Mouse (Mus musculus): Measurements from ENCODE around the gene Rps9. TPM values are rescaled to one million over a fixed set of nuclear protein-coding genes. Genes with fewer than 3 reads are reported as not detected.

The Rps9 gene
- polyA plus RNA-seq (2015; fragmentation: Nextera tagmentation; extraction: Ambion mirVana) = 852 and 923 TPM in 2 replicates

DNA sequence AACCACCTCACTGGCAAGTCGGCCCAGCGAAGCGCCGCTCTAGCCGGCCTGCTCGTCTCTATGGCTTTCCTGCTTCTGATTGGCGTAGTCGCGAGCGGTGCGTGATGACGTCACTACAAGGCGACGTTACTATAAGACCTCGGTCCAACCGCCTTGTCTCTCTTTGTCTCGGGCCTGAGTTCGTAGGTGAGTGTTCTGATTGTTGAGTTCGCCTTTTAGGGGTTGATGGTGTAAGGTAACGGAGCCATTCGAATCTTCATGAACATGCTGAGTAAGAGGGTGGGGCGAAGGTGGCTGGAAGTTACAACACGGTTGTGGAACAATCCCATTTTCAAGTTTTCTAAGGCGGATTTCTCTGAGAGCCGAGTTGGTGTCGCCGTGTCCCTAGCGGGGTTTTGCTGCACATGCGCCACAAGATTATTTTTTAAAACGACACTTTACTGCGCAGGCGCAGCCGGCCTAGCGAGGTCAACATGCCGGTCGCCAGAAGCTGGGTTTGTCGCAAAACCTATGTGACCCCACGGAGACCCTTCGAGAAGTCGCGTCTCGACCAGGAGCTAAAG is at the start of gene Rps9:
TSS of gene Rps9 (plus strand) at position 115 of the 563 bp plus-strand sequence.
- peaks cover 11% of the 10 kb centered on the region for H3K36me3 ChIP-seq (ENCODE audit: control insufficient read depth, insufficient read depth)
- H3K9me3 ChIP-seq (ENCODE audit: control insufficient read depth, low read length) = no peaks in the 10 kb centered on the region
- H3K27ac ChIP-seq (ENCODE audit: low read length) = peak within 1 kb of the TSS; percentile 96
- peaks cover 19% of the 10 kb centered on the region for H3K4me1 ChIP-seq (replicated peaks; ENCODE audit: control insufficient read depth, insufficient read depth, low read length)
- peak; percentile 95 for ATAC-seq
- no peaks in the 10 kb centered on the region for H3K27me3 ChIP-seq (replicated peaks; ENCODE audit: control insufficient read depth, insufficient read depth, low read length)
- peak within 1 kb of the TSS; percentile 60 for H3K4me2 ChIP-seq (ENCODE audit: low read length)
- 1% methylated on average over 42 of the region's 42 CpGs for WGBS
- H3K4me3 ChIP-seq (replicated peaks; ENCODE audit: low read length) = peak within 1 kb of the TSS; percentile 58
- H3K9ac ChIP-seq (replicated peaks; ENCODE audit: low read depth, low read length) = peak within 1 kb of the TSS; percentile 73

DNA sequence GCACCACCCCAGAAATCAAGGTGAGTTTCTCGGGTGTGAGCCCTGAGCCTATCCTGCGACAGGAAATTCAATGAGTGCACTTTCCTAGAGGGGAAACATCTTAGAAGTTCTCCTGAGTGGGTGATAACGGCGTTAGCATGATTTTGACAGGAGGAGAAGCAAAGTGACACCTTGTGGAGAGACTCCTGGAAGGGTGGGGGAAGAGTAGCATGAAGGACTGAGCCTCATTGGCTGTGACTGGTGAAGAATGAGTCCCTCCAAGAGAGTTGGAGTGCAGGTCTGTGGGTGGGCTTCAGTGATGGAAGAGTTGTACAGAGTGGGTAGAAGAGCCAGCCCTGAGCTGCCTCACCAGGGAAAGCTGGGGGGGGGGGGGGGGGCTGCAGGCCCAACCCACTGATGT is 46.8 kb upstream of the Rps9 start:
- WGBS = 92% methylated on average over 4 of the region's 4 CpGs
- Histone ChIP-seq H3K4me2 (ENCODE audit: low read length) (no peak overlapping the region), H3K4me3 (replicated peaks; ENCODE audit: low read length) (no peak overlapping the region), H3K9ac (replicated peaks; ENCODE audit: low read depth, low read length) (no peak overlapping the region), H3K36me3 (ENCODE audit: control insufficient read depth, insufficient read depth) (peaks cover 67% of the 10 kb centered on the region), H3K4me1 (replicated peaks; ENCODE audit: control insufficient read depth, insufficient read depth, low read length) (no peaks in the 10 kb centered on the region), H3K27ac (ENCODE audit: low read length) (no peak overlapping the region), H3K27me3 (replicated peaks; ENCODE audit: control insufficient read depth, insufficient read depth, low read length) (no peaks in the 10 kb centered on the region), H3K9me3 (ENCODE audit: control insufficient read depth, low read length) (no peaks in the 10 kb centered on the region)
- no peak for ATAC-seq

DNA sequence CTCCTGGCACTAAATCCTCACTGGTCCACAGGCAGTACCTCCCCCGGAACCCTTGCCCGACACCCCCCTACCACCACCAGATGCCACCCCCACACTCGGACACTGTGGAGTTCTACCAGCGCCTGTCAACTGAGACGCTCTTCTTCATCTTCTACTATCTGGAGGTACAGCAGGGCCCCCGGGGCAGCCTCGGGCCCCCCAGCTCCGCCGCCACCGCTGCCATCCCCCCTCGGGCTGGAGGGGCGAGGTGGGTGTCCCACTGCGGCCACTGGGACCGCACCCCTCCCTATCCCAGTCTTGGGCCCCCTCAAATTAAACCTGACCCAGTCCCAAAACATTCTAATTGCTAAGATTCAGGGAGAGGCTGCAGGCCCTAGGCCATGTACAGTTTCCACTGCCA is 45.2 kb upstream of the Rps9 start:
- Histone ChIP-seq H3K4me1 (replicated peaks; ENCODE audit: control insufficient read depth, insufficient read depth, low read length) (peaks cover under 1% of the 10 kb centered on the region), H3K36me3 (ENCODE audit: control insufficient read depth, insufficient read depth) (peaks cover 58% of the 10 kb centered on the region), H3K4me2 (ENCODE audit: low read length) (no peak overlapping the region), H3K9me3 (ENCODE audit: control insufficient read depth, low read length) (no peaks in the 10 kb centered on the region), H3K27me3 (replicated peaks; ENCODE audit: control insufficient read depth, insufficient read depth, low read length) (no peaks in the 10 kb centered on the region), H3K4me3 (replicated peaks; ENCODE audit: low read length) (no peak overlapping the region), H3K27ac (ENCODE audit: low read length) (no peak overlapping the region), H3K9ac (replicated peaks; ENCODE audit: low read depth, low read length) (no peak overlapping the region)
- no peak for ATAC-seq
- WGBS = 96% methylated on average over 13 of the region's 14 CpGs

DNA sequence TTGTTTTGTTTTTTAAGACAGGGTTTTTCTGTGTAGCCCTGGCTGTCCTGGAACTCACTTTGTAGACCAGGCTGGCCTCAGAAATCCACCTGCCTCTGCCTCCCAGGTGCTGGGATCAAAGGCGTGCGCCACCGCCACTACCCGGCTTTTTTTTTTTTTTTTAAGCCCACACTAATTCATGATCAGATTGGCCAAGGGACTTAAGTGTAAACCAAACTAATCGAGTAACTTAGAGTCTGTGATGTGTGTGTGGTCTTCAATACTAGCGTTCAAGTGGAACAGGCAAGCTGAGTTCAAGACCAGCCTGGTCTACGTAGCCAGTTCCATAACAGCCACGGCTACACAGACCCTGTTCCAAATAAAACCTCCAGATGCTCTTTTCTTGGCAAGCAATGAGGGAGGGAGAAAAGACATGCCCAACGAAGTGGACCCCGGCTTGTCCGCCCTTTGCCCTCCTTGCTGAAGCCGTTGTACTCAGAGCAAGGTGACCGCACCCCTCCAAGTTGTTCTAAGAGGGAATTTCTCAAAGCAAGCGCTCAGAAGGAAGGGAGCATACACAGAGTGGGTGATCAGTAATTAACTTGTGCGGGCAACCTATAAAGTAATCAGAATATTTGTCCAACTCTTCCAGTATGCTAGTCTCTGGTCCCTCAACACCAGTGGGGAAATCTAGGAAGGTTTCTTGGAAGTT is 39.1 kb upstream of the Rps9 start:
- Histone ChIP-seq H3K4me3 (replicated peaks; ENCODE audit: low read length) (peak overlapping the region; percentile 88), H3K36me3 (ENCODE audit: control insufficient read depth, insufficient read depth) (peaks cover 15% of the 10 kb centered on the region), H3K9me3 (ENCODE audit: control insufficient read depth, low read length) (no peaks in the 10 kb centered on the region), H3K27me3 (replicated peaks; ENCODE audit: control insufficient read depth, insufficient read depth, low read length) (no peaks in the 10 kb centered on the region), H3K4me1 (replicated peaks; ENCODE audit: control insufficient read depth, insufficient read depth, low read length) (peaks cover 18% of the 10 kb centered on the region), H3K9ac (replicated peaks; ENCODE audit: low read depth, low read length) (peak overlapping the region; percentile 70), H3K4me2 (ENCODE audit: low read length) (peak overlapping the region; percentile 92), H3K27ac (ENCODE audit: low read length) (peak overlapping the region; percentile 76)
- 25% methylated on average over 15 of the region's 15 CpGs for WGBS
- ATAC-seq = peak; percentile 22

GRCm38 (mm10) chr7:3665215-3666114 is 38.3 kb upstream of the Rps9 start, which contains the start of gene Leng1:
Gene Leng1, minus strand, starts transcription at chr7:3665840.
- peaks cover 18% of the 10 kb centered on the region for H3K4me1 ChIP-seq (replicated peaks; ENCODE audit: control insufficient read depth, insufficient read depth, low read length)
- H3K9ac ChIP-seq (replicated peaks; ENCODE audit: low read depth, low read length) = peak within 1 kb of the TSS; percentile 70
- 4% methylated on average over 44 of the region's 45 CpGs for WGBS
- ATAC-seq = peak; percentile 99
- H3K27ac ChIP-seq (ENCODE audit: low read length) = peak within 1 kb of the TSS; percentile 84
- no peaks in the 10 kb centered on the region for H3K9me3 ChIP-seq (ENCODE audit: control insufficient read depth, low read length)
- H3K36me3 ChIP-seq (ENCODE audit: control insufficient read depth, insufficient read depth) = peaks cover 11% of the 10 kb centered on the region
- peak within 1 kb of the TSS; percentile 88 for H3K4me3 ChIP-seq (replicated peaks; ENCODE audit: low read length)
- H3K27me3 ChIP-seq (replicated peaks; ENCODE audit: control insufficient read depth, insufficient read depth, low read length) = no peaks in the 10 kb centered on the region
- H3K4me2 ChIP-seq (ENCODE audit: low read length) = peak within 1 kb of the TSS; percentile 92

GRCm38 (mm10) chr7:3666921-3667391 is 36.8 kb upstream of the Rps9 start:
- Histone ChIP-seq H3K27ac (ENCODE audit: low read length) (no peak overlapping the region), H3K27me3 (replicated peaks; ENCODE audit: control insufficient read depth, insufficient read depth, low read length) (no peaks in the 10 kb centered on the region), H3K4me1 (replicated peaks; ENCODE audit: control insufficient read depth, insufficient read depth, low read length) (peaks cover 18% of the 10 kb centered on the region), H3K36me3 (ENCODE audit: control insufficient read depth, insufficient read depth) (peaks cover 4% of the 10 kb centered on the region), H3K4me2 (ENCODE audit: low read length) (no peak overlapping the region), H3K9ac (replicated peaks; ENCODE audit: low read depth, low read length) (no peak overlapping the region), H3K9me3 (ENCODE audit: control insufficient read depth, low read length) (no peaks in the 10 kb centered on the region), H3K4me3 (replicated peaks; ENCODE audit: low read length) (no peak overlapping the region)
- 23% methylated on average over 14 of the region's 14 CpGs for WGBS
- no peak for ATAC-seq

DNA sequence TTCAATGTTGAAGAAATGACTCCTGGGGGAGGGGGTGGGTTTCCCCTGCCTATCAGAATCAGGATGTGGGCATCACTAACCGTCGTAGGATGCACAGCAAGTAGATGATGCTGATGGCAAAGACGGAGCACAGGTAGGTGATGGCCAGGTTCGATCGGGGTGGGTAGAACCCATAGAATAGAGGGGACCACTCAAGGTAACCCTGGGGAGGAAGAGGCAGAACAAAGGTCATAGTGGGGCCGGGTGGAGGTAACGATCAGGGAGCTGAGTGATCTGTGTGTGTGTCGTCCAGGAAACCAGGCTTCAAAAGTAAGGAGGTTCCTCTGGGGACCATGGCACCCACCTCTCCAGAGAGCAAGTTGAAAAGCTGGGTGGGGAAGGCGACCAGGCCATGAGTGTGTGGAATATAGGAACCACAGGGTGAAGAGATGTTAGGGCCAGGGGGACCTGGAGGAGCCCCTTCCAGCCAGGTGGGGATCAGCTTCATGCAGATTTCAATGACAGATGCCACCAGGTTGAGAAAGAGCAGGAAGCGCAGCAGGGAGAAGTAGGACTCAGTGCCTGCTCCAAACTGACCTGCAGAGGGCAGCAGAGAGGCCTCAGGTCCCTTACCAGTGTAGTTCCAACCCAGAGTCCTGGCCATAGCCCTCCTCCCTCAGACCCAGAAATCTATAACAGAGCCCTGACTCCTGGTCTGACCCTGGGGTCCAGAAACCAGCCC is 29.1 kb upstream of the Rps9 start:
- 74% methylated on average over 10 of the region's 10 CpGs for WGBS
- H3K27me3 ChIP-seq (replicated peaks; ENCODE audit: control insufficient read depth, insufficient read depth, low read length) = no peaks in the 10 kb centered on the region
- no peak overlapping the region for H3K4me3 ChIP-seq (replicated peaks; ENCODE audit: low read length)
- H3K27ac ChIP-seq (ENCODE audit: low read length) = no peak overlapping the region
- H3K36me3 ChIP-seq (ENCODE audit: control insufficient read depth, insufficient read depth) = no peaks in the 10 kb centered on the region; the same call in 1 of the 2 replicates
- no peak overlapping the region for H3K9ac ChIP-seq (replicated peaks; ENCODE audit: low read depth, low read length)
- ATAC-seq = peak; percentile 91
- H3K4me2 ChIP-seq (ENCODE audit: low read length) = no peak overlapping the region
- H3K4me1 ChIP-seq (replicated peaks; ENCODE audit: control insufficient read depth, insufficient read depth, low read length) = no peaks in the 10 kb centered on the region
- no peaks in the 10 kb centered on the region for H3K9me3 ChIP-seq (ENCODE audit: control insufficient read depth, low read length)

DNA sequence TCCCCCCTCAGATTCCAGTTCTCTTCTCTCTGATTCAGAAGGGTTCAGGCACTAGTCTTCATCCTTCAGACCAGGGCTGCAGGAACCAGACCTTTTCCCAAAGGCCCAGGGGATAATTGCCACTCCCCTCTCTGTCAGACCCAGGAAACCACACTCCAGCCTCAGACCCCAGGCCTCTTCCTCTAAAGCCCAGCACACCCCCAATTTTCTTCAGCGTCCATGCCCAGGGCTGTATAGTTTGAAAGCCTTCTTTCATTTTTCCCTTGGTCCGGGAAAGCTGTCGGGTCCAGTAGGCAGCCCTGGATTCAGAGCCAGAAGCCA is 28.6 kb upstream of the Rps9 start:
- H3K27ac ChIP-seq (ENCODE audit: low read length) = no peak overlapping the region
- no peaks in the 10 kb centered on the region for H3K9me3 ChIP-seq (ENCODE audit: control insufficient read depth, low read length)
- no peak overlapping the region for H3K9ac ChIP-seq (replicated peaks; ENCODE audit: low read depth, low read length)
- no peaks in the 10 kb centered on the region for H3K27me3 ChIP-seq (replicated peaks; ENCODE audit: control insufficient read depth, insufficient read depth, low read length)
- no peaks in the 10 kb centered on the region; the same call in 1 of the 2 replicates for H3K36me3 ChIP-seq (ENCODE audit: control insufficient read depth, insufficient read depth)
- ATAC-seq = no peak
- H3K4me1 ChIP-seq (replicated peaks; ENCODE audit: control insufficient read depth, insufficient read depth, low read length) = no peaks in the 10 kb centered on the region
- H3K4me3 ChIP-seq (replicated peaks; ENCODE audit: low read length) = no peak overlapping the region
- H3K4me2 ChIP-seq (ENCODE audit: low read length) = no peak overlapping the region
- WGBS = 73% methylated on average over 3 of the region's 3 CpGs

Measured in forebrain, embryonic 16.5 days (tissue).